Mouse (Mus musculus) midbrain, embryonic 14.5 days (tissue): ENCODE results near the gene Map4k4. TPM values are rescaled to one million over a fixed set of nuclear protein-coding genes. Genes with fewer than 3 reads are reported as not detected.
A peak's percentile ranks its signal among the peaks of the same experiment; 100 is the strongest.

ENCODE experiments used
- ATAC-seq: fragments of 200-750 bp; cut with Nextera tagmentation; 2 replicates; pipeline ENCODE4 v1.8.0; 2017; ENCODE audit warnings: moderate number of reproducible peaks, moderate library complexity; ENCODE audit not compliant: low FRiP score, low TSS enrichment
- DNase-seq: peaks from one replicate; pipeline ENCODE4 v3.0.0-alpha.2; 2015
- H3K27ac ChIP-seq: fragments of 300-500 bp; sonication (generic); replicated peaks from 2 replicates; pipeline ENCODE4 v1.5.1; 2014; ENCODE audit warnings: mild to moderate bottlenecking, low read depth, low read length, moderate library complexity
- H3K27me3 ChIP-seq: fragments of 300-500 bp; sonication (generic); 2 replicates; pipeline ENCODE4 v1.6.1; 2014; ENCODE audit warnings: low read length, control low read depth, mixed read lengths; ENCODE audit not compliant: control insufficient read depth, insufficient read depth
- H3K36me3 ChIP-seq: fragments of 300-500 bp; sonication (generic); 2 replicates; pipeline ENCODE4 v1.6.1; 2014; ENCODE audit warnings: low read length, control low read depth; ENCODE audit not compliant: control insufficient read depth, insufficient read depth
- H3K4me1 ChIP-seq: fragments of 300-500 bp; sonication (generic); 2 replicates; pipeline ENCODE4 v1.6.1; 2014; ENCODE audit warnings: mild to moderate bottlenecking, antibody characterized with exemption, low read length, control low read depth; ENCODE audit not compliant: control insufficient read depth, insufficient read depth
- H3K4me2 ChIP-seq: fragments of 300-500 bp; sonication (generic); 2 replicates; pipeline ENCODE4 v1.6.1; 2014; ENCODE audit warnings: mild to moderate bottlenecking, low read length, moderate library complexity
- H3K4me3 ChIP-seq: fragments of 300-500 bp; sonication (generic); replicated peaks from 2 replicates; pipeline ENCODE4 v1.5.1; 2014; ENCODE audit warnings: low read depth, low read length
- H3K9ac ChIP-seq: fragments of 300-500 bp; sonication (generic); replicated peaks from 2 replicates; pipeline ENCODE4 v1.6.1; 2014; ENCODE audit warnings: mild to moderate bottlenecking, low read length, moderate library complexity
- H3K9me3 ChIP-seq: fragments of 300-500 bp; sonication (generic); 2 replicates; pipeline ENCODE4 v1.6.1; 2016; ENCODE audit warnings: low read length, control low read depth, mixed read lengths; ENCODE audit not compliant: control insufficient read depth
- WGBS: fragments of 180-500 bp; shearing (Covaris S2); extraction: QIAGEN DNeasy Blood & Tissue Kit; methylation state at CpG from one replicate; pipeline ENCODE4 v1.1.7; 2014; 5-methylcytosine and 5-hydroxymethylcytosine counted together
- polyA plus RNA-seq: library from polyadenylated mRNA; unstranded; fragments of >200 nt; fragmentation: Nextera tagmentation; extraction: Ambion mirVana; gene quantifications from 2 replicates; pipeline ENCODE4 v1.2.1, GENCODE M21; 2014

Gene Map4k4
- polyA plus RNA-seq, 1 experiment from 2014 or later, result 56.7 TPM

DNA sequence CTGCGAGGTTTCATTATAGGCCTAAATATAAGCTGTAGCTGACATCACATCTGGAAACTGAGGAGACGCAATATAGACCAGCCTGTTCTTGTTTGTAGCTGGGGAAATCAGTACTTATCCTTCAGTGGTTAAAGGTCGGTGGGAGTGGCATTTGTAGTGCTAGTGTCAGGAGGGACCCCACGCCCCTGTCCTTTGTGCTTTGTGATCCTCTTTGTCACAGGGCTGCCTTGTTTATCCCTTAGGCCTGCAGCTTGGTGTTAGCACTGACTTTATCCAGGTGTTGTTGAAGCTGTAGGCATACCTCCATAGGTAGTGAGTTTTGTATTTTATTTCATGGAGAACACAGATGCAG lies 44.2 kb downstream of the Map4k4 start:
- H3K4me1 ChIP-seq, result peaks cover 90% of the 10 kb centered on the region
- H3K27me3 ChIP-seq, result no peaks in the 10 kb centered on the region
- H3K4me3 ChIP-seq, result no peak overlapping the region
- H3K4me2 ChIP-seq, result no peak overlapping the region
- no peaks in the 10 kb centered on the region for H3K9me3 ChIP-seq
- DNase-seq (no peak), ATAC-seq (no peak)
- H3K27ac ChIP-seq, result peak overlapping the region; percentile 21; the same call in 1 of the 2 replicates
- 46% methylated on average over 4 of the region's 4 CpGs for whole genome bisulfite sequencing
- H3K9ac ChIP-seq, result no peak overlapping the region
- no peaks in the 10 kb centered on the region for H3K36me3 ChIP-seq

DNA sequence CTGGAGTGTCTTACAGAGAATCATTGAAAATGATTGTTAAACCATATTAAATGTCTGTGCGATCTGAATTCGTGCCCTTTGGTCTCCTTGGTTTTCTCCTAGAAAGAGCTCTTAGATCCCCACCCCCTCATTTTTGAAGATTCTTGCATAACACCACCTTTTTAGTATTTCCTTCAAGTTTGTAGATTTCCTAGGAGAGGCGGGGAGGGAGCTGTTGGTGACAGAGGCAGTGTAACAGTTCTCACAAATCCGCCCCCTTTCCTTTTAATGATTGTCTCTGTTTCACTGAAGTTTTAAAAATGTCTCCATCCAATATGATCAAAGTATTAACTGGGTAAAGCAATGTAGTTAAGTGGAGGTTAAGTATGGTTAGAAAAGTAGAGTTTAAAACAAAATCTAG lies 45.7 kb downstream of the Map4k4 start:
- 72% methylated on average over 4 of the region's 4 CpGs for WGBS
- Histone ChIP-seq H3K27ac (peak overlapping the region; percentile 78), H3K4me2 (0 out of 2 replicates have a peak overlapping the region, but pooled peaks have one; percentile 5), H3K27me3 (no peaks in the 10 kb centered on the region), H3K36me3 (no peaks in the 10 kb centered on the region), H3K4me1 (peaks cover 89% of the 10 kb centered on the region), H3K4me3 (no peak overlapping the region), H3K9ac (no peak overlapping the region), H3K9me3 (no peaks in the 10 kb centered on the region)
- DNase-seq (no peak), ATAC-seq (no peak)

DNA sequence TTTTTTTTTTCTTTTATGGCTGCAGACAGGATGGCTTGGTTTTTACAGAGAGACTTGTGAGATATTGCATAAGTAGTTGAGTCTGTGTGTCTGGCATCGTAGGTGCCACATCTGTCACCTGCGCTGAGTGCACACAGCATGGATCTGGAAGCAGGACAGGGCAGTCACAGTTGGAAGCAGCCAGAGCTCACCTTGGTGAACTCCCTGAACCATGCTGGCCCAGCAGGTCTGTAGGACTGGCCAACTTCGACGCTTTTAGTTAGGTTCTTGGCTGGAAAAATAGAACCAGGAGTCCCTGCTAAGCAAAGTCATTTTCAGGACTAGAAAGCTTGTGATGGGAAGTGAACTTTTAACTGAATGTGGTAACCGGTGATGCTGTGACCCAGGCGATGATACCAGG lies 46.5 kb downstream of the Map4k4 start:
- Histone ChIP-seq H3K4me3 (no peak overlapping the region), H3K9me3 (no peaks in the 10 kb centered on the region), H3K36me3 (no peaks in the 10 kb centered on the region), H3K27me3 (no peaks in the 10 kb centered on the region), H3K4me2 (0 out of 2 replicates have a peak overlapping the region, but pooled peaks have one; percentile 3), H3K4me1 (peaks cover 88% of the 10 kb centered on the region), H3K27ac (peak overlapping the region; percentile 78), H3K9ac (no peak overlapping the region)
- ATAC-seq (no peak), DNase-seq (no peak)
- 66% methylated on average over 6 of the region's 6 CpGs for WGBS

DNA sequence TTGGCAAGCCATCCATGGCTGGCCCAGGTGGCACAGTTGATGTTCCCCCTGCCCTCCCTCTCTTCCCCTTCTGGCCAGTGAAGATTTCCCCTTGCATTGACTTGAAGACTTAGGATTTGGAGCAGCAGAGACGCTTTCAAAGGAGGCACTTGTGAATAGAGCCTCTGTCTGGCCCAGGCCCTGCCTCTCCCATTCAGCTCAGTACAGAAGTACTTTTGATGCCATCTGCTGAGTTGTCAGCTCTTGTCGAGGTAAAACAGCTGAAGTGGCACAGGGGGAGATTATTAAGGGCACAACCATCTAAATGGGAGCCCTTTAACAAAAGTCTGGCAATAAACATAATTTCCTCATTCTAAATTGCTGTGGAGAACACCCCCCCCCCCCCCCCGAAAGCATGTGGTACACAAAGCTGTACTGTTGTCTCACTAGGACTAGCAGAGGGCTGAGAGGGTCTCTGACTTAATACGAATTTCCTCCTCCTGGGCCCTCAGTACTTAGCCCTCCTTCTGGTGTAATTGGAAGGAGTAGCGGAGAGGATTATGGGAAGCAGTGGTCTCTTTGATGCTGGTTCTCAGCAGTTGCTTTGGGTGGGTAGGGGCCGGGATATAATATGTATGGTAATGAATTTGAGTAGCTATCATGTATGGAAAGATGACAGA lies 47.1 kb downstream of the Map4k4 start:
- no peaks in the 10 kb centered on the region for H3K27me3 ChIP-seq
- peak; percentile 67 for DNase-seq
- no peaks in the 10 kb centered on the region for H3K9me3 ChIP-seq
- no peaks in the 10 kb centered on the region for H3K36me3 ChIP-seq
- WGBS, result 13% methylated on average over 6 of the region's 6 CpGs
- peak; percentile 81 for ATAC-seq
- peak overlapping the region; percentile 78 for H3K27ac ChIP-seq
- H3K4me3 ChIP-seq, result no peak overlapping the region
- H3K4me1 ChIP-seq, result peaks cover 88% of the 10 kb centered on the region
- no peak overlapping the region for H3K9ac ChIP-seq
- no peak overlapping the region for H3K4me2 ChIP-seq

DNA sequence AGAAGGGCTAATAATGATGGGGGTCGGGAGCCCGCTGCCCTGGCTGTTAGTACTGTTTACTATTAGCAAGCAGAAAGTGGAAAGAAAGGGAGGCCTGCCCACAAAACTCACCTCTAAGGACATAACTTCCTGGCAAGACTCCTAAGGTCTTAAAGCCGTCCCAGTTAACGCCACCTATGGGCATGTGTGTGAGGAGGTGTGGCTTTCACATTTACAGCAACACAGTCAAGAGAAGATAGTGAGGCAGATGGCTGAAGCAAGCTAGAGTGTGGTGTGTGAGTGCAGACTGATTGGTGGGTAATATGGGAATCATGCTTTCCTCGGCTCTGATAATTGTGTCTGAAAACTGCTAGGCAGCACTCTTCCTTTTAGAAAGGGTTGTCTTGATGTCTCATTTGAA lies 48.5 kb downstream of the Map4k4 start:
- H3K9ac ChIP-seq, result no peak overlapping the region
- DNase-seq (no peak), ATAC-seq (no peak)
- no peak overlapping the region for H3K4me3 ChIP-seq
- no peak overlapping the region for H3K27ac ChIP-seq
- peaks cover 81% of the 10 kb centered on the region for H3K4me1 ChIP-seq
- no peak overlapping the region for H3K4me2 ChIP-seq
- H3K36me3 ChIP-seq, result no peaks in the 10 kb centered on the region
- H3K27me3 ChIP-seq, result no peaks in the 10 kb centered on the region
- WGBS, result 66% methylated on average over 5 of the region's 5 CpGs
- H3K9me3 ChIP-seq, result no peaks in the 10 kb centered on the region

DNA sequence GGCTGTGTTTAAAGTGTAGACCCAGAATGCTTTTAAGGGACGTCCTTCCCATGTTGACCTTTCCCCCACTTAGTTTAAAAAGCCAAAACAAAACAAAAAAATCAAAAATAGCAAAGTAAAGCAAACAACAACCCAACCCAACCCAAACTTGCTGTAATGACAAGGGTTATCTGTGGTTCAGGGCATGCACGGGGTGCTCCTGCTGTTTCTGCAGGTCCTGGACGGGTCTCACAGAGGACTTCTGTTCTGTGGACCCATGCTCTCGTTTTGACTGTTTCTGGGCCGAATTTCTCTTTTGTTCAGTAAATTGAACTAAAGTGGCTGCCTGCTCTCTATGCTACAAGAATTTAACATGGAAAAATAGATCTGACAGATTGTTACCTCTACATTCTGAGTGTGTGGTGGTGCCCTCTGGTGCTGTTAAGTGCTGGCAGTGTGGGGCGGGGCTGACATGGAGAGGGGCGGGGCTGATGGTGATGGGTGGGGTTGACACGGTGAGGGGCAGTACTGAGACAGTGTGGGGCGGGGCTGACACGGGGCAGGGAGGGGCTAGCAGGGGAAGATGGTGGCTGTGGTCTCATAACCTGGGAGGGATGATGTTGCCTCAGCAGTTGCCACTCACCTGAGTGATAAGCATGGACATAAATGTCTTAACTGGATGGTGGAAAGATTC lies 49.2 kb downstream of the Map4k4 start:
- Histone ChIP-seq H3K4me2 (no peak overlapping the region), H3K36me3 (no peaks in the 10 kb centered on the region), H3K9ac (no peak overlapping the region), H3K27ac (no peak overlapping the region), H3K27me3 (no peaks in the 10 kb centered on the region), H3K4me1 (peaks cover 79% of the 10 kb centered on the region), H3K9me3 (no peaks in the 10 kb centered on the region), H3K4me3 (no peak overlapping the region)
- DNase-seq (no peak), ATAC-seq (no peak)
- 44% methylated on average over 10 of the region's 10 CpGs for WGBS

DNA sequence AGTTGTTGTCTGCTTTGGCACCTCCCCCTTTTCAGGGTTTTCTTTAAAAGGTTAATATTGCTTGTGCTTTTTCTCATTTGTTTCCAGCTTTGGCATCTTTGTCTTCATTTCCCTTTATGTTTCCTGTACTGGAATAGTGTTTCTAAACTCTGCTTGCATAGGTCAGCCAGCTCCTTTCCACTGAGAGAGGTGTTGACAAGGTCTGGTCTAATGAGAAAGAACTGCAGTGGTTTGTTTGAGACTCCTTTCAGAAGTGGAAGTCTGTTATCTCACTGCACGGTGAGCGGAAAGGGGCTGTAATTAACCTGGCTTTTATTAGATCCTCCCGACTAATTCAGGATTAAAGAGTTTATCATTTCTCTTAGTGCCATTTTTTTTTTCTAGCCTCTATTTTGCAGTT lies 49.9 kb downstream of the Map4k4 start:
- H3K9me3 ChIP-seq, result no peaks in the 10 kb centered on the region
- 63% methylated on average over 3 of the region's 3 CpGs for WGBS
- peaks cover 77% of the 10 kb centered on the region for H3K4me1 ChIP-seq
- H3K36me3 ChIP-seq, result no peaks in the 10 kb centered on the region
- H3K4me3 ChIP-seq, result no peak overlapping the region
- no peaks in the 10 kb centered on the region for H3K27me3 ChIP-seq
- no peak for DNase-seq
- H3K9ac ChIP-seq, result no peak overlapping the region
- H3K27ac ChIP-seq, result no peak overlapping the region
- no peak for ATAC-seq
- H3K4me2 ChIP-seq, result no peak overlapping the region

DNA sequence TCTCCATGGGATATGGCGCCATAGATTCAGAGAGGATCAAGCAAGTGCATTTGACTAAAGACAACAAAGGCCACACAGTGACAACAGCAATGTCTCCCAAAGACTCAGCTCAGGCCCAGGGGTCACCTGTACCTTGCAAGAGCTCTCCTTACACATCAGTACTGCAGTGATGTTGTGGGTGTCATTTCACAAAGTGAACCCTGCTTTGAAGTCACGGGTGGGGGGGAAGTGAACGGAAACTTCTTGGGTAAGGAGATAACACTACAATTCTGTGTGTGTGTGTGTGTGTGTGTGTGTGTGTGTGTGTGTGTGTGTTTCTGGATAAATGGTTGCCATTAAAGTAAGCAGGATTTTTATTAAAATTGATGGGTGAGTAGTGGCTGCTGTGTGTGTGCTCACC lies 53.9 kb downstream of the Map4k4 start:
- Histone ChIP-seq H3K27me3 (no peaks in the 10 kb centered on the region), H3K4me3 (no peak overlapping the region), H3K4me1 (peaks cover 62% of the 10 kb centered on the region), H3K9ac (no peak overlapping the region), H3K4me2 (no peak overlapping the region), H3K9me3 (no peaks in the 10 kb centered on the region), H3K27ac (no peak overlapping the region), H3K36me3 (no peaks in the 10 kb centered on the region)
- DNase-seq, result no peak
- no peak for ATAC-seq
- WGBS, result 89% methylated on average over 3 of the region's 3 CpGs

DNA sequence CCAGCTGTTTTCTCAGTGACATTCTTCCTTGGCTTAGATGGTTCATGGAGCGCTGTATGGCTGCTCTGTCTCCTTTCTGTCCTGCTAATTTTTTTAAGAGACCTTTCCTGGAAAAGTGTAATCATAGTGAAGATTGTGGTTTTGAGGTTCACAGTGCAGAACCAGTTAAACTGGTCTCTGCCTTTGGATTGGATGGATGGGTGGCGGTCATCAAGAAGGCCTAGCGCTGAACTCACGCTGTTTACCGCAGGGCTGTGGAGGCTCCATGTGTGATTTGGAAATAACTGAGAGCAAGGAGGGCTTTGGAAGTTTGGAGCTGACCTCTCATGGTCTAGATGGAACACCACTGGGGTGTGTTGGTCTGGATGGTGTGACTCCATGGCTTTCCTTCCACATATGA lies 56.0 kb downstream of the Map4k4 start:
- WGBS, result 89% methylated on average over 5 of the region's 5 CpGs
- no peaks in the 10 kb centered on the region for H3K9me3 ChIP-seq
- peaks cover 55% of the 10 kb centered on the region for H3K4me1 ChIP-seq
- H3K36me3 ChIP-seq, result no peaks in the 10 kb centered on the region
- ATAC-seq (no peak), DNase-seq (no peak)
- H3K4me2 ChIP-seq, result no peak overlapping the region
- H3K27ac ChIP-seq, result no peak overlapping the region
- no peak overlapping the region for H3K4me3 ChIP-seq
- H3K27me3 ChIP-seq, result no peaks in the 10 kb centered on the region
- no peak overlapping the region for H3K9ac ChIP-seq
